Mouse (Mus musculus): ENCODE data around the gene Ehd1.
"Not testable (repeated sequence)": the region's sequence is repeated elsewhere in the genome, so short reads cannot be mapped to it uniquely, and the experiment has no call there.

The Ehd1 gene

GRCm38 (mm10) chr19:6304787-6305516, 28.4 kb downstream of the Ehd1 start:
- DNase-seq = peak; percentile 92

DNA sequence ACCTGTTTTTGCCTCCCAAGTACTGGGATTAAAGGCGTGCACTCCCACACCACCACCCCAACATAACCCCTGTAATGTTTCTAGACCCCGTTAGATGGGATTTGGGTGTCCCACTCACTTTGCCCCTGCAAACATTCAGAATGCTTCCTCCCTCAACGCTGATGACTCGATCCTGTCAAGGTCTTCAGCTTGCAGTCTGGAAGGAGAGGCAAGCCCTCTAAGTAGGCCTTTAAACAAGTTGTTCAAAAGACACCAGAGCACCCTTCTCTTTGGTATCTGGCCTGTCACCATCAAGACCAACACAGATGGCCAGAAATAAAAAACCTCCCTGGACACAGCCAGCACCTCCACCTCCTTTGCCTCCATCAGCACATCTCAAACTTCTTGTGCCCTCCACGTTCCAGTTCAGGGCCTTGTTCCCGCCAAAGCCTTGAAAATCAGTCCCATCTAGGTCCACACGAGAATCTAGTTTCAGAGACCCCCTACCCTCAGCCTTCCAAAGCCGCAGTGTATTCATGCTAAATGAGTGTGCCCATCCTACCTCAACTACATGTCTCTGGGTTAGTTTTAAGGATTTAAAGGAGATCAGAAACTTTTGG, 29.1 kb downstream of the Ehd1 start:
- DNase-seq = no peak

GRCm38 (mm10) chr19:6306137-6306551, 29.6 kb downstream of the Ehd1 start, which contains the start of gene Cdc42bpg:
TSS of gene Cdc42bpg (plus strand) at chr19:6306456.
- DNase-seq = peak; percentile 94

- DNase-seq = peak; percentile 87
These were observed 30.1 kb downstream of the Ehd1 start for GRCm38 (mm10) chr19:6306586-6306985.

DNA sequence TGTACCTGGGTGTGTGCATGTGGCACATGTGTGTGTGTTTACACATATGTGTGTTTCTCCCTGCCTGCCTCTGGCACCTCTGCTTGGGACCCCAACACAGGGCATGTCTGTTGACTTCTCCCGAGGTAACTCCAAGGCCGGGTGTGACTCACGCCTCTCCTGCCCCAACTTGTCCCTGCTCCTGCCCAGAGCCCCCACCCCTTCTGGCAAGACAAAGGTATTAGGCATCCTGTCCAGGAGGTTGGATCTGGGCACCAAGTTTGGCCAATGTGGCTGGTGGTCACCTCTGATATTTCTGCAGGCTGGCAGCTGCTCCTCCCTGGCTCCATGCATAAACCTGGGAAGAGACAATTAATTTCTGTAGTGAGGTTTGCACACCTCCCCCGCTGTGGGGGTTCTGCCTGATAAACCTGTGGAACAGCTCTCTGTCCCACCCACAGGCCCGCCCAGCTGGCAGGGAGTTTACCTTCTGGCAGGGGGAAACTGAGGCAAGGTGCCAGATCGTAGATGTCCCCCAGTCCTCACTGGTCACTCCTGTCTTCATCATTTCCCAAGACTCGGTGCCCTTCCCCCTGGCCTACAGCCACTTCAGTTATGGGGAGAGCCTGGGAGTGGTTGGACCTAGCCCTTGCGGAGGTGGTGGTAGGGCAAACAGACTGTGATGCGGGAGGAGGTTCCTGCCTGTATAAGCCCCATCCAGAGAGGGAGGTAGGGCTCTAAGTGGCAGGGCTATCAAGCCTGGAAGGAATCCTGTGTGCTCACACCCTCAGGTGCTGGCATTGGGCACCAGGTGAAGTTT, 31.4 kb downstream of the Ehd1 start:
- no peak for DNase-seq

DNA sequence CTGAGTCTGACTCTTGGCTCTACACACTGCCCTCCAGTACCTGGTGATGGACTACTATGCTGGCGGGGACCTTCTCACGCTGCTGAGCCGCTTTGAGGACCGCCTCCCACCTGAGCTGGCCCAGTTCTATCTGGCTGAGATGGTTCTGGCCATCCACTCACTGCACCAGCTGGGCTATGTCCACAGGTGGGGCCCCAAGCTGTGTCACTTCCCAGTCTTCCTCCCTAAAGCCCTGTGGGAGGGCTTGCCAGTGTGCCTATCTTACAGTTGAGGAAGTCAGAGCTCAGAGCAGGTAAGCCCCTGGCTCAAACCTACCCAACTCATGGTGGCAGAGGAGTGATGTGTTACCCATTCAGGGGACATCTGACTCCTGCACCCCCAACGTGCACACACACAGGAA, 33.7 kb downstream of the Ehd1 start:
- no peak for DNase-seq

GRCm38 (mm10) chr19:6311783-6312182, 35.3 kb downstream of the Ehd1 start:
- DNase-seq = not testable (repeated sequence)

DNA sequence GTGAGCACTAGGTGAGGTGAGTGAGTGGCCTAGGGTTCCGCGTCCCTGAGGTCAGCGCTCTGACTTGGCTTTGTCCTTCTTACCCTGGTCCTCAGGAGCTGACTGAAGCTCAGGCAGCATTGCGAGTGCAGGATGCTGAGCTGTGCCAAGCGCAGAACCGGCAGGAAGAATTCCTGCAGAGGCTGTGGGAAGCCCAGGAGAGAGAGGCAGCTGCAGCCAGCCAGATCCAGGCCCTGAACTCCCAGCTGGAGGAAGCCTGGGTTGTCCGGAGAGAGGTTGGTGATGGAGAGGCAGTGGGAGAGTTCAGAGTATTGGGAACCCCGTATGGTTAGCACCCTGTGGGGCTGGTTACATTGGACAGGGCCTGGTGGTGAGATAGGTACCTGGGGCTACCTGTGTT, 37.3 kb downstream of the Ehd1 start:
- no peak for DNase-seq

- no peak for DNase-seq
These were observed 38.0 kb downstream of the Ehd1 start for GRCm38 (mm10) chr19:6314513-6314912.

- DNase-seq = no peak
These were observed 39.0 kb downstream of the Ehd1 start for GRCm38 (mm10) chr19:6315573-6315972.

GRCm38 (mm10) chr19:6318145-6318544, 41.6 kb downstream of the Ehd1 start:
- DNase-seq = no peak

DNA sequence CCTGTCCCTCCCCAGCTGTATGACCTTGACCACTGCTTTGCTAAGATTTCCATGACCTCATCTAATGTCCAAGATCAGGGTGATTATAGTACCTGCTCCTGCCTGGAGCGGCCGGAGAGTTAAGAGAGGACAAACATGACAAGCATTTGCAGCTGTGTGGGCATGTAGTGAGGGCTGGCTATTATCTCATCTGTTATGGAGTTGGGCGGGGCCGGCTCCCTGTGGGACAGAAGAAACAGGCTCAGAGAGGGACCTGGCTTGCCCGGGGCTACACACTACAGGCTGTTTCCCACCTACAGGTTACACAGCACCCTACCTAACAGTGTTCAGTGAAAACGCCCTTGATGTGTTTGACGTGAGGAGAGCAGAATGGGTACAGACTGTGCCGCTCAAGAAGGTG, 44.8 kb downstream of the Ehd1 start:
- DNase-seq = no peak

DNA sequence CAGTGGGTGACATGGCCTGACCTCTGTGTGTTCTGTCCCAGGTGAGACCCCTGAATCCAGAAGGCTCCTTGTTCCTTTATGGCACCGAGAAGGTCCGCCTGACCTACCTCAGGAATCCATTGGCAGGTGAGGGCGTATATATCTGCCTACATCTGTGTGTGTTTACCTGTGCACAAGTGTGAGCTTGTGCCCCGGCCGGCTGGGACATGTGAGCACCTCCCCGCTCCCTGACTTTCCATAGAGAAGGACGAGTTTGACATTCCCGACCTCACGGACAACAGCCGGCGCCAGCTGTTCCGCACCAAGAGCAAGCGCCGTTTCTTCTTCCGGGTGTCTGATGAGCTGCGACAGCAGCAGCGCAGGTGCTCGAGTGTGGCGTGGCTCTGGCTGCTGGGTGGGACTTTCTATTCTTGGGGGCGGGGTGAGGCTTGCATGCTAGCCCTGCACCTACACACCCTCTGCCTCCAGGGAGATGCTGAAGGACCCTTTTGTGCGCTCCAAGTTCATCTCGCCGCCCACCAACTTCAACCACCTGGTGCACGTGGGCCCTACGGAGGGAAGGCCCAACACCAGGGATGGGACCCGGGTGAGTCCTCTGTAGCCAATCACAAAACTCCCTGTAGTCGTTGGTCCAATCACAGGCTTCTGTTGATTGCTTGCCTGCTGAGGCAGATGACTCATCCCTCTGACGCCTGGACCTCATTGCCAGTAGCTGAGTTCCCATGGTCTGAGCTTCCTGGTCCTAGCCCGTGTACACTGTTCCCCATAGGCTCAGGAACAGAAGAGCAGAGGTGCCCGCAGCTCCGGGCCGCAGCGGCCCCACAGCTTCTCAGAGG, 45.5 kb downstream of the Ehd1 start:
- DNase-seq = no peak

DNA sequence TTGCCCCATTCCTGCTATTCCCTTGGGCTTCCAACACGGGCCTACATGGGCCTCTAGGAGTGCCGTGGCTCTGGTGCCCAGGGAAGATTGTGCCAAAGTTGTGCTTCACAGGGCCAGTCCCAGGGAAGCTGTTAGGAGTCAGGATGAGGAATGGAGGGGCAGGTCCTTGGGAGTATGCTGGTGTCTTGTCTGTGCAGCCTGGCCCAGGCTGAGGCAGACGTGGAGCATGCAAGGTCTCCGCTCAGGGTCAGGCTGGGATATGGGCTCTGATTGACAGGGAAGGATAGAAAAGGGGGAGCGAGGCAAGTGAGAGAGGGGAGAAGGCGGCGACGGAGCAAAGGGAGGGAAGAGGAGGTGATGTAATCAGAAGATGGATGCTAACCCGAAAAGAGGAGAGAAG, 48.2 kb downstream of the Ehd1 start:
- no peak for DNase-seq

DNA sequence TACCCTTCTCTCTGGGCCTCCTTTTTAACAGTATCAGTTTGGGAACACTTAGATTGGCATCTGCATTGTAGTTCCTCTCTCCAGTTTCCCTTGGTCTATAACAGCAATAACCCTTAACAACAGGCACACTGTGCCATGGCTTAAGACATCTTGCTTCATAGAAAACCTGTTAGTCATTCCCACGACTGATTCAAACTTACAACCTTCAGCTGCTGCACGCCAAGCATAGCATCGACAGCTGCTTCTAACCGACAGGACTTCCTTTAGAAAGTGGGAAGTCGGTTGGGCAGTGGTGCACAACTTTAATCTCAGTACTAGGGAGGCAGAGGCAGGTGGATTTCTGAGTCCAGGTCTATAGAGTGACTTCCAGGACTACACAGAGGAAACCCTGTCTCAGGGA, 54.7 kb downstream of the Ehd1 start:
- no peak for DNase-seq

- DNase-seq = peak; percentile 74
These were observed 55.4 kb downstream of the Ehd1 start for GRCm38 (mm10) chr19:6331719-6332516.

DNA sequence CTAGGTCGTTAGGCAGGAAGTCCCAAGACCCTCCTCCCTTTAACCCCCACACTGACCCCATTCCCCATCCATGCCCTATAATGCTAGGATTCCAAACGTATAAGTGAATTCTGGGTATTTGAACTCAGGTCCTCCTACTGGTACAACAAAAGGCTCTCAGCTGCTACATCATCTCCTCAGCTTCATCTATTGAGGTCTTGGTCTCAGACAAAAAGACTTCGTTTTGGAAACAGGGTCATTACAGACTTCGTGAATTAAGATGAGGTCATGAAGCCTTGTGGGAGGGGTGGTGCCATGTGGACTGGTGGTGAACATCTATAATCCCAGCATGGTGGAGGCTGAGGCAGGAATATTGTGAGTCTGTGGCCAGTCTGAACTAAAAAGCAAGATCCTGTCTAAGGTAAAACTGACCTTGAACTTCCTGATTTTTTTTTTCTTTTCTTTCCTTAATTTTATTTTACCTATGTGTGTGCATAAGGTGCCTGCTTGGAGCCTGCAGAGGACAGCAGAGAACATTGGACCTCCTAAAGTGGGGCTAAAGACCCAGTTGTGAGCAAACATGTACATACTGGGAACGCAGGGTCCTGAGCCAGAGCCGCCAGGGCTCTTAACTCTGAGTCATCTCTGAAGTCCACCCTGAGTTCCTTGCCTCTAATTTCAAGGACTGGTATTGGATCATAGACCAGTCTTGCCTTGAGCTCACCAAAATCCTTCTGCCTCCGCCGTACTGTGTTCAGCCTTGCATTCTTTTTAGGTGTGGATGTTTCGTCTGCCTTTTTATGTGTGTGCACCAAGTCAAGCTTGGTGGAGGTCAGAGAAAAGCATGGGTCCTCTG, 57.5 kb downstream of the Ehd1 start:
- DNase-seq = no peak

GRCm38 (mm10) chr19:6334673-6335457, 58.3 kb downstream of the Ehd1 start, which contains the start of gene Men1:
TSS of gene Men1 (plus strand) at chr19:6334979.
- peak; percentile 92 for DNase-seq

DNA sequence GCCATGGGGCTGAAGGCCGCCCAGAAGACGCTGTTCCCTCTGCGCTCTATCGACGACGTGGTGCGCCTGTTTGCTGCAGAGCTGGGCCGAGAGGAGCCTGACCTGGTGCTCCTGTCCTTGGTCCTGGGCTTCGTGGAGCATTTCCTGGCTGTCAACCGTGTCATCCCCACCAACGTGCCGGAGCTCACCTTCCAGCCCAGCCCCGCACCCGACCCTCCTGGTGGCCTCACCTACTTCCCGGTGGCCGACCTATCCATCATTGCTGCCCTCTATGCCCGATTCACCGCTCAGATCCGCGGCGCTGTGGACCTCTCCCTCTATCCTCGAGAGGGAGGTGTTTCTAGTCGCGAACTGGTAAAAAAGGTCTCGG, 58.9 kb downstream of the Ehd1 start:
- peak; percentile 45 for DNase-seq

DNA sequence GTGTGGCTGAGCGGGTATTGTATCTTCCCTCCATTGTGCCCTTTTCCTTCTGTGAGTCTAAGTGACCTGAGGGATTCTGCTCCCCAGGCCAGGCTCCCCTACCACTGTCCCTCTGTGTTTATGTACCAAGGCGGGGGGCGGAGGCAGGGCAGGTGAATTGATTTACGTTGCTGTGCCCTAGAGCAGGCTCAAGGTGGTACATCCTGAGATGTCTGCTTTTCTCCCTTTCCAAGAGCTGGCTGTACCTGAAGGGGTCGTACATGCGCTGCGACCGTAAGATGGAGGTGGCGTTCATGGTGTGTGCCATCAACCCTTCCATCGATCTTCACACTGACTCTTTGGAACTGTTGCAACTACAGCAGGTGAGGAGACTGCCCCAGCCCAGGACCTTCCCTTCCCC, 60.4 kb downstream of the Ehd1 start:
- no peak for DNase-seq
